Mouse (Mus musculus) midbrain, embryonic 10.5 days (tissue): ENCODE results near the gene Hibch. TPM values are rescaled to one million over a fixed set of nuclear protein-coding genes. Genes with fewer than 3 reads are reported as not detected.
"Not testable (repeated sequence)": the region's sequence is repeated elsewhere in the genome, so short reads cannot be mapped to it uniquely, and the experiment has no call there.

Experiments
- DNase-seq: peaks from one replicate; pipeline ENCODE4 v3.0.0-alpha.2; 2017; ENCODE audit warnings: low spot score
- H3K27ac ChIP-seq: fragments of 300-500 bp; sonication (generic); replicated peaks from 2 replicates; pipeline ENCODE4 v1.5.1; 2016; ENCODE audit warnings: mild to moderate bottlenecking
- H3K27me3 ChIP-seq: fragments of 300-500 bp; sonication (generic); 2 replicates; pipeline ENCODE4 v1.6.1; 2016; ENCODE audit warnings: low read depth, mild to moderate bottlenecking; ENCODE audit not compliant: poor library complexity, severe bottlenecking
- H3K36me3 ChIP-seq: fragments of 300-500 bp; sonication (generic); 2 replicates; pipeline ENCODE4 v1.6.1; 2016; ENCODE audit warnings: mild to moderate bottlenecking, moderate library complexity
- H3K4me1 ChIP-seq: fragments of 300-500 bp; sonication (generic); 2 replicates; pipeline ENCODE4 v1.6.1; 2016
- H3K4me3 ChIP-seq: fragments of 300-500 bp; sonication (generic); 2 replicates; pipeline ENCODE4 v1.5.1; 2016; ENCODE audit warnings: mild to moderate bottlenecking, moderate library complexity
- H3K9me3 ChIP-seq: fragments of 300-500 bp; sonication (generic); replicated peaks from 2 replicates; pipeline ENCODE4 v1.6.1; 2016; ENCODE audit warnings: mild to moderate bottlenecking
- WGBS: fragments of 180-500 bp; shearing (Covaris S2); methylation state at CpG from one replicate; pipeline ENCODE4 v1.1.7; 2016; 5-methylcytosine and 5-hydroxymethylcytosine counted together
- polyA plus RNA-seq: library from polyadenylated mRNA; unstranded; fragments of >200 nt; fragmentation: Nextera tagmentation; extraction: Ambion mirVana; gene quantifications from 2 replicates; pipeline ENCODE4 v1.2.1, GENCODE M21; 2016

Hibch gene
- polyA plus RNA-seq, 1 experiment from 2014 or later, result 23.2 TPM

GRCm38 (mm10) chr1:52924482-52924881 lies 79.8 kb downstream of the Hibch start:
- H3K9me3 ChIP-seq, H3K4me3 ChIP-seq, H3K4me1 ChIP-seq, H3K36me3 ChIP-seq, H3K27ac ChIP-seq, H3K27me3 ChIP-seq, DNase-seq: not testable (repeated sequence)
- WGBS, result 75% methylated on average over 1 of the region's 1 CpGs

- peaks cover 8% of the 10 kb centered on the region for H3K9me3 ChIP-seq
- H3K27me3 ChIP-seq, result no peaks in the 10 kb centered on the region
- DNase-seq, result no peak
- no peaks in the 10 kb centered on the region for H3K36me3 ChIP-seq
- H3K4me1 ChIP-seq, result no peaks in the 10 kb centered on the region
- 90% methylated on average over 5 of the region's 5 CpGs for WGBS
- no peak overlapping the region for H3K27ac ChIP-seq
- no peak overlapping the region for H3K4me3 ChIP-seq
Measured at GRCm38 (mm10) chr1:52934494-52934893, 89.8 kb downstream of the Hibch start.

- no peaks in the 10 kb centered on the region for H3K36me3 ChIP-seq
- H3K4me3 ChIP-seq, result no peak overlapping the region
- H3K27ac ChIP-seq, result no peak overlapping the region
- no peak for DNase-seq
- 91% methylated on average over 1 of the region's 1 CpGs for WGBS
- H3K4me1 ChIP-seq, result no peaks in the 10 kb centered on the region
- peaks cover 8% of the 10 kb centered on the region for H3K9me3 ChIP-seq
- no peaks in the 10 kb centered on the region for H3K27me3 ChIP-seq
Measured at GRCm38 (mm10) chr1:52939021-52939420, 94.3 kb downstream of the Hibch start.

GRCm38 (mm10) chr1:52947895-52948294 lies 103.2 kb downstream of the Hibch start:
- no peak for DNase-seq
- H3K9me3 ChIP-seq, result no peaks in the 10 kb centered on the region
- 94% methylated on average over 5 of the region's 5 CpGs for WGBS
- no peaks in the 10 kb centered on the region for H3K36me3 ChIP-seq
- no peak overlapping the region for H3K27ac ChIP-seq
- peaks cover 14% of the 10 kb centered on the region for H3K4me1 ChIP-seq
- H3K4me3 ChIP-seq, result no peak overlapping the region
- H3K27me3 ChIP-seq, result peaks cover 13% of the 10 kb centered on the region

- Histone ChIP-seq H3K36me3 (no peaks in the 10 kb centered on the region), H3K9me3 (no peaks in the 10 kb centered on the region), H3K4me3 (no peak overlapping the region), H3K27me3 (peaks cover 26% of the 10 kb centered on the region), H3K4me1 (peaks cover 24% of the 10 kb centered on the region), H3K27ac (no peak overlapping the region)
- DNase-seq, result no peak
- 67% methylated on average over 5 of the region's 5 CpGs for WGBS
Measured at GRCm38 (mm10) chr1:52951146-52951868, 106.6 kb downstream of the Hibch start.

GRCm38 (mm10) chr1:52952143-52952542 lies 107.4 kb downstream of the Hibch start:
- peaks cover 26% of the 10 kb centered on the region for H3K27me3 ChIP-seq
- no peak overlapping the region; the same call in 1 of the 2 replicates for H3K27ac ChIP-seq
- H3K4me3 ChIP-seq, result peak overlapping the region; percentile 71
- peaks cover 24% of the 10 kb centered on the region for H3K4me1 ChIP-seq
- DNase-seq, result no peak
- no peaks in the 10 kb centered on the region for H3K36me3 ChIP-seq
- H3K9me3 ChIP-seq, result no peaks in the 10 kb centered on the region
- WGBS, result 12% methylated on average over 5 of the region's 5 CpGs

GRCm38 (mm10) chr1:52952551-52953397 lies 108.0 kb downstream of the Hibch start:
- peak overlapping the region; percentile 79 for H3K27ac ChIP-seq
- H3K4me1 ChIP-seq, result peaks cover 24% of the 10 kb centered on the region
- no peaks in the 10 kb centered on the region for H3K36me3 ChIP-seq
- H3K27me3 ChIP-seq, result peaks cover 26% of the 10 kb centered on the region
- H3K4me3 ChIP-seq, result peak overlapping the region; percentile 71
- DNase-seq, result peak; percentile 50
- H3K9me3 ChIP-seq, result no peaks in the 10 kb centered on the region
- WGBS, result under 1% methylated on average over 46 of the region's 47 CpGs

GRCm38 (mm10) chr1:52953548-52953947 lies 108.8 kb downstream of the Hibch start:
- H3K9me3 ChIP-seq, result no peaks in the 10 kb centered on the region
- no peak for DNase-seq
- peak overlapping the region; percentile 71 for H3K4me3 ChIP-seq
- H3K36me3 ChIP-seq, result no peaks in the 10 kb centered on the region
- no peak overlapping the region for H3K27ac ChIP-seq
- peaks cover 24% of the 10 kb centered on the region for H3K4me1 ChIP-seq
- H3K27me3 ChIP-seq, result peaks cover 26% of the 10 kb centered on the region
- 9% methylated on average over 4 of the region's 4 CpGs for WGBS

- Histone ChIP-seq H3K36me3 (no peaks in the 10 kb centered on the region), H3K4me3 (no peak overlapping the region), H3K27me3 (peaks cover 26% of the 10 kb centered on the region), H3K4me1 (peaks cover 24% of the 10 kb centered on the region), H3K27ac (no peak overlapping the region), H3K9me3 (no peaks in the 10 kb centered on the region)
- WGBS, result 90% methylated on average over 2 of the region's 2 CpGs
- DNase-seq, result no peak
Measured at GRCm38 (mm10) chr1:52954456-52954855, 109.7 kb downstream of the Hibch start.

GRCm38 (mm10) chr1:52955102-52955501 lies 110.4 kb downstream of the Hibch start:
- Histone ChIP-seq H3K9me3 (no peaks in the 10 kb centered on the region), H3K4me1 (peaks cover 24% of the 10 kb centered on the region), H3K27me3 (peaks cover 26% of the 10 kb centered on the region), H3K4me3 (no peak overlapping the region), H3K27ac (no peak overlapping the region), H3K36me3 (no peaks in the 10 kb centered on the region)
- WGBS, result 40% methylated on average over 6 of the region's 6 CpGs
- no peak for DNase-seq

- Histone ChIP-seq H3K4me1 (peaks cover 21% of the 10 kb centered on the region), H3K27ac (no peak overlapping the region), H3K36me3 (no peaks in the 10 kb centered on the region), H3K9me3 (no peaks in the 10 kb centered on the region), H3K27me3 (peaks cover 24% of the 10 kb centered on the region), H3K4me3 (no peak overlapping the region)
- DNase-seq, result no peak
- 66% methylated on average over 4 of the region's 4 CpGs for WGBS
Measured at GRCm38 (mm10) chr1:52956746-52957145, 112.0 kb downstream of the Hibch start.

- Histone ChIP-seq H3K27ac (no peak overlapping the region), H3K27me3 (no peaks in the 10 kb centered on the region), H3K4me1 (no peaks in the 10 kb centered on the region), H3K4me3 (no peak overlapping the region), H3K9me3 (no peaks in the 10 kb centered on the region), H3K36me3 (no peaks in the 10 kb centered on the region)
- 85% methylated on average over 6 of the region's 6 CpGs for WGBS
- DNase-seq, result no peak
Measured at GRCm38 (mm10) chr1:52960191-52960590, 115.5 kb downstream of the Hibch start.

- Histone ChIP-seq H3K9me3 (no peaks in the 10 kb centered on the region), H3K27ac (no peak overlapping the region), H3K4me3 (no peak overlapping the region), H3K36me3 (no peaks in the 10 kb centered on the region), H3K4me1 (no peaks in the 10 kb centered on the region), H3K27me3 (no peaks in the 10 kb centered on the region)
- WGBS, result 81% methylated on average over 2 of the region's 2 CpGs
- DNase-seq, result no peak
Measured at GRCm38 (mm10) chr1:52963097-52963496, 118.4 kb downstream of the Hibch start.
